Mouse (Mus musculus): ENCODE measurements around the gene Rrp15.

- TF ChIP-seq CTCF (IDR thresholded peaks at IDR 0.05; ENCODE audit: borderline replicate concordance, insufficient read depth, low read length) (no peak), POLR2A (IDR thresholded peaks at IDR 0.05; ENCODE audit: low read depth, low read length) (no peak)
These were observed 36.2 kb upstream of the Rrp15 start for GRCm38 (mm10) chr1:186785359-186785758.
